Mouse (Mus musculus) heart, embryonic 16.5 days (tissue): ENCODE results near the gene Esrra. TPM values are rescaled to one million over a fixed set of nuclear protein-coding genes. Genes with fewer than 3 reads are reported as not detected.
A peak's percentile ranks its signal among the peaks of the same experiment; 100 is the strongest.
"Not testable (repeated sequence)": the region's sequence is repeated elsewhere in the genome, so short reads cannot be mapped to it uniquely, and the experiment has no call there.

Experiments
- ATAC-seq: fragments of 200-750 bp; cut with Nextera tagmentation; replicated peaks from 2 replicates; pipeline ENCODE4 v1.8.0; 2017; ENCODE audit warnings: moderate number of reproducible peaks; ENCODE audit not compliant: insufficient read depth, low FRiP score; ENCODE audit errors: extremely low read depth
- H3K27ac ChIP-seq: fragments of 300-500 bp; sonication (generic); 2 replicates; pipeline ENCODE4 v1.5.1; 2014; ENCODE audit warnings: mild to moderate bottlenecking, low read length, control low read depth, moderate library complexity
- H3K27me3 ChIP-seq: fragments of 300-500 bp; sonication (generic); 2 replicates; pipeline ENCODE4 v1.6.1; 2014; ENCODE audit warnings: low read length, mixed read lengths; ENCODE audit not compliant: control insufficient read depth, insufficient read depth
- H3K36me3 ChIP-seq: fragments of 300-500 bp; sonication (generic); 2 replicates; pipeline ENCODE4 v1.6.1; 2014; ENCODE audit not compliant: control insufficient read depth, insufficient read depth
- H3K4me1 ChIP-seq: fragments of 300-500 bp; sonication (generic); 2 replicates; pipeline ENCODE4 v1.6.1; 2014; ENCODE audit warnings: low read length, mixed read lengths; ENCODE audit not compliant: control insufficient read depth, insufficient read depth
- H3K4me2 ChIP-seq: fragments of 300-500 bp; sonication (generic); 2 replicates; pipeline ENCODE4 v1.6.1; 2014; ENCODE audit warnings: low read depth, mild to moderate bottlenecking, control low read depth, low read length
- H3K4me3 ChIP-seq: fragments of 300-500 bp; sonication (generic); 2 replicates; pipeline ENCODE4 v1.5.1; 2014; ENCODE audit warnings: mild to moderate bottlenecking, control low read depth, low read length
- H3K9ac ChIP-seq: fragments of 300-500 bp; sonication (generic); 2 replicates; pipeline ENCODE4 v1.6.1; 2014; ENCODE audit warnings: low read length, control low read depth
- H3K9me3 ChIP-seq: fragments of 300-500 bp; sonication (generic); replicated peaks from 2 replicates; pipeline ENCODE4 v1.6.1; 2016; ENCODE audit warnings: low read length; ENCODE audit not compliant: control insufficient read depth
- WGBS: fragments of 180-500 bp; shearing (Covaris S2); extraction: QIAGEN DNeasy Blood & Tissue Kit; methylation state at CpG from one replicate; pipeline ENCODE4 v1.1.7; 2014; 5-methylcytosine and 5-hydroxymethylcytosine counted together
- polyA plus RNA-seq: library from polyadenylated mRNA; unstranded; fragments of >200 nt; fragmentation: Nextera tagmentation; extraction: Ambion mirVana; gene quantifications from 2 replicates; pipeline ENCODE4 v1.2.1, GENCODE M21; 2015

Gene Esrra
- polyA plus RNA-seq, 1 experiment from 2014 or later = 43.4 TPM

- Histone ChIP-seq H3K27me3 (no peaks in the 10 kb centered on the region), H3K36me3 (peaks cover 39% of the 10 kb centered on the region), H3K4me1 (peaks cover 21% of the 10 kb centered on the region), H3K9ac (peak overlapping the region; percentile 85), H3K4me2 (peak overlapping the region; percentile 76), H3K4me3 (peak overlapping the region; percentile 69), H3K9me3 (no peaks in the 10 kb centered on the region), H3K27ac (peak overlapping the region; percentile 100)
- ATAC-seq = 0 out of 2 replicates have a peak, but pooled peaks have one; percentile 0
- WGBS = 6% methylated on average over 11 of the region's 11 CpGs
Measured at GRCm38 (mm10) chr19:6909021-6909420, 12.6 kb downstream of the Esrra start.

DNA sequence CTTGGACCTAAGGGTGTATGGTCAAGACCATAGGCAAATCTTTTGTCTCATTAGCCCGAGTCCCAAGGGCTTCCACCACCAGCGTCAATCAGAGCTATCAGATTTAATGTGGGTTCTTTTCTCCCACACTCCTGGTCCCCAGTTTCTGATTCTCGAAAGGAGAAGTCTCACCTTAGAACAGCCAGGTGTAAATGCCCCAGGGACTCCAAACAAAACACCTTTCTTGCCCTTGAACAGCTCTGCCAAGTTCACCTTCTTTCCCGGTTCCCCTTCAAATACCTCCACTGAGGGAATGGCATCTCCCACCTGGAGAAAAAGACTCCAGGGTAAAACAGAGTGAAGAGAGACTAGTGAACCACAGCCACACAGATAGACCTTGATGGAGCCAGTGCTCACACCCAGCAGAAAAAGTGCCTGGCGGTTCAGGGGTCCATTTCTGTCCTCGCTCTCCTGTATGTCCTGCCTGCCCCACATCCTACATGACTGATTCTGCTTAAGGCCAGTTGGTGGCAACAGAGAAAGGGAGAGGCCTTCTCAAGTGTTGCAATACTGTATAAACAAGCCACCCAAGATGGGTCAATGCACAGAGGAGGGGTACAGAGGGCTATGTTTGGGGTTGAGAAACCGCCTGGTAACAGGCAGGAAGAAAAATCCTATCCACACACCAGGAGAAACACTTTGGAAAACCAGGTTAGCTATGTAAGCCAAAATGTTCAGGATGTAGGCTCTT, 13.6 kb downstream of the Esrra start:
- WGBS = 82% methylated on average over 7 of the region's 7 CpGs
- H3K4me1 ChIP-seq = peaks cover 21% of the 10 kb centered on the region
- peaks cover 29% of the 10 kb centered on the region for H3K36me3 ChIP-seq
- H3K27ac ChIP-seq = no peak overlapping the region
- H3K27me3 ChIP-seq = no peaks in the 10 kb centered on the region
- peak overlapping the region; percentile 69 for H3K4me3 ChIP-seq
- peak overlapping the region; percentile 76 for H3K4me2 ChIP-seq
- peak overlapping the region; percentile 85 for H3K9ac ChIP-seq
- H3K9me3 ChIP-seq = no peaks in the 10 kb centered on the region
- ATAC-seq = no peak

GRCm38 (mm10) chr19:6907094-6907493, 14.5 kb downstream of the Esrra start:
- Histone ChIP-seq H3K9me3 (no peaks in the 10 kb centered on the region), H3K27me3 (no peaks in the 10 kb centered on the region), H3K4me2 (no peak overlapping the region), H3K36me3 (peaks cover 21% of the 10 kb centered on the region), H3K4me3 (no peak overlapping the region), H3K27ac (no peak overlapping the region), H3K9ac (no peak overlapping the region), H3K4me1 (peaks cover 21% of the 10 kb centered on the region)
- no peak for ATAC-seq
- 88% methylated on average over 8 of the region's 8 CpGs for WGBS

- Histone ChIP-seq H3K36me3 (peaks cover 12% of the 10 kb centered on the region), H3K27me3 (no peaks in the 10 kb centered on the region), H3K27ac (no peak overlapping the region), H3K9me3 (no peaks in the 10 kb centered on the region), H3K4me1 (peaks cover 19% of the 10 kb centered on the region), H3K9ac (no peak overlapping the region), H3K4me2 (no peak overlapping the region), H3K4me3 (no peak overlapping the region)
- 76% methylated on average over 3 of the region's 3 CpGs for WGBS
- ATAC-seq = no peak
Measured at GRCm38 (mm10) chr19:6906199-6906598, 15.4 kb downstream of the Esrra start.

- Histone ChIP-seq H3K27me3 (no peaks in the 10 kb centered on the region), H3K36me3 (peaks cover 10% of the 10 kb centered on the region), H3K9me3 (no peaks in the 10 kb centered on the region), H3K4me2 (no peak overlapping the region), H3K9ac (no peak overlapping the region), H3K4me1 (peaks cover 15% of the 10 kb centered on the region), H3K27ac (no peak overlapping the region), H3K4me3 (no peak overlapping the region)
- WGBS = 92% methylated on average over 11 of the region's 11 CpGs
- no peak for ATAC-seq
Measured at GRCm38 (mm10) chr19:6905498-6906159, 16.0 kb downstream of the Esrra start.

DNA sequence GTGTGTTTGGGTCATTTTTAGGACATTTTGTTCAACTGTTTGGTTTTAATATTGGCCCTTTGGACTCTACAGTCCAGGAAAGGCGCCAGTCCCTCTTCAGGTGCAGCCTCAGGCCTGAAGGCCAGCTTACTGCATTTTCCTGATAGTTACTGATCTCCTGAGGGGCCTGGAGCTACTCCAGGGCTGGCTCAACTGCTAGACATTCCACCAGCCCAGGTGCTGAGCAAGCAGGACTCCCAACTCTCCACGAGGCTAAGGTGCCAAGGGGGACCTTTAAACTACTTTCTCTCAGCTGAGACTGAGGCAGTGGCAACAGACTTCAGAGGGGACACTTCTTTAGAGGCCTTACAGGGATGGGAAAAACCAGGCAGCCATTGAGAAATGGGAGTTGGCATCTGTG, 16.8 kb downstream of the Esrra start:
- Histone ChIP-seq H3K4me3 (no peak overlapping the region), H3K4me2 (no peak overlapping the region), H3K27ac (no peak overlapping the region), H3K4me1 (peaks cover 15% of the 10 kb centered on the region), H3K9ac (no peak overlapping the region), H3K9me3 (no peaks in the 10 kb centered on the region), H3K27me3 (no peaks in the 10 kb centered on the region), H3K36me3 (peaks cover 10% of the 10 kb centered on the region)
- ATAC-seq = no peak
- 73% methylated on average over 2 of the region's 2 CpGs for WGBS

DNA sequence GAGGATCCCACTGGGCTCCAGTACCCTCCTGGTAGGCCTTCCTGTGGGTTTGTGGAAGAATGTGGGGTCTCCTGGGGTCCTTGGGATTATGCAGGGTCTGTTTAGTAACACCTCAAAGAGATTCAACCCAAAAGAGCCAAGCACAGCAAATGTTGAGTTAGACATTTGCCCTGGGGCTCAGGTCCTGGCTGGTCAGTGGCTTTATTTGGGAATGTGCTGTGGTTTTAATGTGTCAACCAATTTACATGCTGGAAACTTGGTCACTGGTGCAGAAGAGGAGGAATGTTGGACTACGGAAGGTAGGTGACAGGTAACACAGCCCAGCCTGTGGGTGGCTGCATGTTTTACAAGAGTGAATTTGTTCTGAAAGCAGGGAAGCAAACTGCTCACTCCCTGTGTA, 18.6 kb downstream of the Esrra start:
- no peak overlapping the region for H3K9ac ChIP-seq
- no peaks in the 10 kb centered on the region for H3K9me3 ChIP-seq
- peaks cover 10% of the 10 kb centered on the region for H3K36me3 ChIP-seq
- H3K27ac ChIP-seq = no peak overlapping the region
- no peak for ATAC-seq
- H3K4me3 ChIP-seq = no peak overlapping the region
- 83% methylated on average over 1 of the region's 1 CpGs for WGBS
- H3K27me3 ChIP-seq = no peaks in the 10 kb centered on the region
- no peak overlapping the region for H3K4me2 ChIP-seq
- H3K4me1 ChIP-seq = peaks cover 7% of the 10 kb centered on the region

DNA sequence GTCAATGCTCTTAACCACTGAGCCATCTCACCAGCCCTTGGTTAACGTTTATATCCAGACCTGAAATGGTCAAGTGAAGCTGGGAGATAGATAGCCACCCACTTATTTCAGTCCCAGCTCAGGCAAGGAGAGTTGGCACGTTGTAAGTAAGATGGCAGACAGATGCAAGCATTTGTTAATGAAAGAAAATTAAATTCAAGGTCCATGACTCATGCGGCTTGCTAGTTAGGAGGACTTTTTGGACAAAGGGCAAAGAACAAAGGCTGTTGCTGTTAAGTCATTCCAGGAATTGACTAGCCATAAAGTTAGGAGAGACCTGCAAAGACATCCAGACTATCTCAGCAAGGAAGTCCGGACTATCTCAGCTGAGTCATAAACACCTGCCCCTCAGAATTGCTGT, 22.0 kb downstream of the Esrra start:
- 82% methylated on average over 4 of the region's 4 CpGs for WGBS
- Histone ChIP-seq H3K4me1 (no peaks in the 10 kb centered on the region), H3K9ac (no peak overlapping the region), H3K36me3 (no peaks in the 10 kb centered on the region), H3K4me3 (no peak overlapping the region), H3K4me2 (no peak overlapping the region), H3K27me3 (no peaks in the 10 kb centered on the region), H3K9me3 (no peaks in the 10 kb centered on the region), H3K27ac (no peak overlapping the region)
- ATAC-seq = no peak

DNA sequence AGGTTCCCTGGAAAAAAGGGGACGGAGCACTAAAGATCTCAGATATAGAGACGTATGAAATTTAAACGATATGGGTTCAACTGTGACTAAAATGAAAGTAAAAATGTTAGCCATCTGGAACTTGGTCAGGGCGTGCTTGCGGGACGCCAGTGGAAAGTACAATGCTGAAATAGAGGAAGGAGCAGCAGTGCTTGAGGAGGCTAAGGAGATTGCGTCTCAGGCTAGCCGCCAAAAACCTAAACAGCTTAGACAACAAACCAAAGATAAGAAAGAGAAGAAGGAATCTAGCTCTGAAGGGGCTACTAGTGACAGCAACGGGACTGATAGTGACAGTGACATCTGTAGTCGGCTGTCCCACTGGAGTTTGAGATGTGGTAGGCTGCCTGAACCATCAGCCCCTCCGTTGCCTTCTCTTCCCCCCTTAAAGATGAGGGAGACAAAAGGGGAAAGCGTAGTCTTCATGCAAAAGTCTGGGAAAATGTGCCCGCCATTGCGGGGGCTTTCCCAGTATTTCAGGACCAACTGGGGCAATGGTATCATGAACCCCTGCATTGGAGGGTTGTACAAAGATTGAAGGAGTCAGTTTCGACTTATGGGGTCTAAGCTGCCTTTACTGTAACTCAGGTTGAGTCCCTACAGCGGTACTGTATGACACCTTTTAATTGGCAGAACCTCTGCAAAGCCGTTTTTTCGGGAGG, 25.9 kb downstream of the Esrra start:
- H3K4me1 ChIP-seq, H3K36me3 ChIP-seq, H3K4me2 ChIP-seq, H3K9me3 ChIP-seq, H3K27me3 ChIP-seq, H3K4me3 ChIP-seq, ATAC-seq, H3K27ac ChIP-seq, H3K9ac ChIP-seq: not testable (repeated sequence)
- WGBS = 75% methylated on average over 18 of the region's 18 CpGs
